Mouse (Mus musculus) bone marrow macrophage, adult 2 months (primary cell): ENCODE data around the gene Inhbc. TPM values are rescaled to one million over a fixed set of nuclear protein-coding genes. Genes with fewer than 3 reads are reported as not detected.
A peak's percentile ranks its signal among the peaks of the same experiment; 100 is the strongest.
"Not testable (repeated sequence)": the region's sequence is repeated elsewhere in the genome, so short reads cannot be mapped to it uniquely, and the experiment has no call there.

Experiments
- H3K27ac ChIP-seq: 2 replicates; pipeline ENCODE4 v1.5.1; 2012; ENCODE audit warnings: low read depth, low read length; ENCODE audit not compliant: insufficient read depth
- H3K4me1 ChIP-seq: 2 replicates; pipeline ENCODE4 v1.6.1; 2012; ENCODE audit warnings: low read length; ENCODE audit not compliant: control insufficient read depth, insufficient read depth
- H3K4me3 ChIP-seq: 2 replicates; pipeline ENCODE4 v1.5.1; 2012; ENCODE audit warnings: mild to moderate bottlenecking, low read length, moderate library complexity; ENCODE audit not compliant: insufficient read depth
- CTCF ChIP-seq: IDR thresholded peaks from 2 replicates; pipeline ENCODE4 v1.5.1; 2012; ENCODE audit warnings: low read depth, mild to moderate bottlenecking, low read length, moderate library complexity
- POLR2A ChIP-seq: IDR thresholded peaks from 2 replicates; pipeline ENCODE4 v1.6.1; 2012; ENCODE audit warnings: mild to moderate bottlenecking, low read depth, low read length, borderline replicate concordance
- polyA plus RNA-seq: library from polyadenylated mRNA; stranded (reverse); fragments of >200 nt; gene quantifications from 2 replicates; pipeline ENCODE4 v1.2.4, GENCODE M21; 2012; ENCODE audit not compliant: missing spikeins, insufficient read depth, insufficient read length

Gene Inhbc
- polyA plus RNA-seq, 1 experiment = not detected

DNA sequence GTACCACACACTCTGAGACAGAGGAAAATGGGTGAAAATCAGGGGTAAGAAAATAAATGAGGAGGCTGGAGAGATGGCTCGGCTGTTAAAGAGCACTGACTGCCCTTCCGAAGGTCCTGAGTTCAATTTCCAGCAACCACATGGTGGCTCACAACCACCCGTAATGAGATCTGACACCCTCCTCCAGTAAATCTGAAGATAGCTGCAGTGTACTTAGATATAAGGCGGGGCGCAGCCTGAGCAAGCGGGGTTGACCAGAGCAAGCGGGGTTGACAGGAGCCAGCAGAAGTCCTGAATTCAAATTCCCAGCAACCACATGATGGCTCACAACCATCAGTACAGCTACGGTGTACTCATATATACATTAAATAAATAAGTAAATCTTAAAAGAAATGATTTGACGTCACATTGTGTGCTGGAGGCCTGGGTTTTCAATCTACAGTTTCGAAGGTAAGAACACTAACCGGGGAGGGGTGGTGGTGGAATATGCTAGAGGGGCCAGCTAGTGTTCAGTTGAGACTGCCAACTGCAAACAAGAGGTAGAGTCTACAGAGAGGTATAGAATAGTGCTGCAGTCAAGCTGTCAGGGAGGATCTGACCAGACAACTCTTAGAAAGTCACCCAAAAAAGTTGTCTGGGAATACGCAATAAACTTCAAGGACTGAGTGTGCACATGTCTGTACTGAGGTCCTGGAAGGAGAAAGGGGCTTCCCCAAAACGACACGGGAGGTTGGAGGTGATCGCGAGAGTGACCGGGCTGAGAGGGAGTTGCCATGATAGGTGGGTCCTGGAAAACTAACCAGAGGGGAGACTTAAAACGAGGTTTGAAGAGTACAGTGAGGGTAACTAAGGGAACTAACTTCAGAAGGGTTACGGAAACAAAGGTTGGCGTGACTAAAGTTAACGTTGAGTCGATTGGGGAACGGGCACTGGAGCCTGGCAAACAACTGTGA lies 59.4 kb downstream of the Inhbc start:
- H3K27ac ChIP-seq = peak overlapping the region; percentile 60
- H3K4me1 ChIP-seq = peaks cover 20% of the 10 kb centered on the region
- TF ChIP-seq CTCF (no peak), POLR2A (no peak)
- H3K4me3 ChIP-seq = peak overlapping the region; percentile 85

DNA sequence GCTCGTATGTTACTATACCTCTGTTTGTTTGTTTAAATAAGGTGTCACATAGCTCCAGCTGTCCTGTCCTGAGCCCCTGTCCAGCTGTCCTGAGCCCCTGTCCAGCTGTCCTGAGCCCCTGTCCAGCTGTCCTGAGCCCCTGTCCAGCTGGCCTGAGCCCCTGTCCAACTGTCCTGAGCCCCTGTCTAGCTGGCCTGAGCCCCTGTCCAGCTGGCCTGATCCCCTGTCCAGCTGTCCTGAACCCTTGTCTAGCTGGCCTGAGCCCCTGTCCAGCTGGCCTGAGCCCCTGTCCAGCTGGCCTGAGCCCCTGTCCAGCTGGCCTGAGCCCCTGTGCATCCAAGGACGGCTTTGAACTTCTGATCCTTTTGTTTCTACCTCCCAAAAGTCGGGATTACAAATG lies 61.1 kb downstream of the Inhbc start:
- not testable (repeated sequence) for H3K27ac ChIP-seq, H3K4me3 ChIP-seq
- peaks cover 20% of the 10 kb centered on the region for H3K4me1 ChIP-seq

Other genes starting within 250 kb of the Inhbc start
- 164 and 167 TPM in 2 replicates for gene Os9, start 249.3 kb downstream of the Inhbc start, polyA plus RNA-seq
- 42.2 and 50.6 TPM in 2 replicates for gene B4galnt1, start 205.2 kb downstream of the Inhbc start, polyA plus RNA-seq
- gene Slc26a10, start 189.8 kb downstream of the Inhbc start, polyA plus RNA-seq = not detected in 2 replicates
- 1.3 TPM in 1 of 2 replicates, not detected in the other for gene Arhgef25, start 180.3 kb downstream of the Inhbc start, polyA plus RNA-seq
- 60.1 and 68.7 TPM in 2 replicates for gene Dtx3, start 174.7 kb downstream of the Inhbc start, polyA plus RNA-seq
- gene Pip4k2c, start 158.8 kb downstream of the Inhbc start, polyA plus RNA-seq = 34.5 and 35.0 TPM in 2 replicates
- 2.3 and 2.5 TPM in 2 replicates for gene Kif5a, start 107.1 kb downstream of the Inhbc start, polyA plus RNA-seq
- gene Dctn2, start 104.1 kb downstream of the Inhbc start, polyA plus RNA-seq = 119 and 121 TPM in 2 replicates
- gene Mbd6, start 81.4 kb downstream of the Inhbc start, polyA plus RNA-seq = 45.8 and 53.4 TPM in 2 replicates
- 29.4 and 34.9 TPM in 2 replicates for gene Mars, start 58.6 kb downstream of the Inhbc start, polyA plus RNA-seq
- 131 and 146 TPM in 2 replicates for gene Arhgap9, start 48.5 kb downstream of the Inhbc start, polyA plus RNA-seq
- not detected in 2 replicates for gene Gli1, start 28.5 kb downstream of the Inhbc start, polyA plus RNA-seq
- gene Inhbe, start 16.0 kb downstream of the Inhbc start, polyA plus RNA-seq = not detected in 2 replicates
- 134 and 144 TPM in 2 replicates for gene R3hdm2, start 9.9 kb upstream of the Inhbc start, polyA plus RNA-seq
- gene Stac3, start 131.3 kb upstream of the Inhbc start, polyA plus RNA-seq = 1.5 and 2.7 TPM in 2 replicates
- not detected in 2 replicates for gene Ndufa4l2, start 144.5 kb upstream of the Inhbc start, polyA plus RNA-seq
- 21.0 and 22.8 TPM in 2 replicates for gene Shmt2, start 152.0 kb upstream of the Inhbc start, polyA plus RNA-seq
- not detected in 2 replicates for gene Nxph4, start 164.1 kb upstream of the Inhbc start, polyA plus RNA-seq